Mouse (Mus musculus): ENCODE measurements around the gene Pum1. TPM values are rescaled to one million over a fixed set of nuclear protein-coding genes. Genes with fewer than 3 reads are reported as not detected.
"Not testable (repeated sequence)": the region's sequence is repeated elsewhere in the genome, so short reads cannot be mapped to it uniquely, and the experiment has no call there.

The Pum1 gene
- total RNA-seq (2015; ENCODE audit: low replicate concordance) (64.9 and 85.9 TPM in 2 replicates), total RNA-seq (2017; ENCODE audit: low replicate concordance) (68.4 and 88.1 TPM in 2 replicates)

DNA sequence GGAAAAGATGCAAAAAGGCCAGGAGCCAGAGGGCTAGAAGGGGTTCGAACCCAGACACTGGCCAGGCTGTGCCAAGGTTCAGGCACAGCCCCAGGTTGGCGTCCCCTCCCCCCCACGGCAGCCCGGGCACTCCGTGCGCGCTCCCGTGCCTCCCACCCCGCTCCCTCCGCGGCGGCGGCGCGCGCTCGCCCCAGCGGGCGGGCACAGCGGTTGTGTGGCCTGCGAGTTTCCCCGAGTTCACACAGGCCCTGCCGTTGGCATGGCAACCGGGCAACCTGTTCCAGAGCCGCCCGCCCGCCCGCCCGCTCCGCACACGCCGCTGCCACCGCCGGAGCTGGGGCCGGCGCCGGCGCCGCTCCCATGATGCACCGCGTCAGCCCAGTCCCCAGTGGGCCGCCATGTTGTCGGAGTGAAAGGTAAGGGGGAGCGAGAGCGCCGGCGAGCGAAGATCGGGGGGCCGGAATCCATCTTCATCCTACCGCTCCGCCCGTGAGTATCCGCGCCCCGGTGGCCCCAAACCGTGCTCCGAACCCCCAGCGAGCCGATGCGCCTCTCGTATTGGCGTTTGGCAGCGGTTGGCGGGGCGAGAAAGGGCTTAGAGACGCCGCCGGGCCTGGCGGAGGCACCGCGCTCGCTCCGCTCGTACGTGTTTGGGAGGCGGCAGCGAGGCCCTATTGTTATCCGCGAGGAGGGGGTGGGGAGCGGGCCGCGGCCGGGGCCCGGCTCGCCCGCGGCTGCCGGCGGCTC lies at the start of gene Pum1:
Gene Pum1 (plus strand): TSS at position 343 of the 747 bp plus-strand sequence.
- ATAC-seq (replicated peaks; ENCODE audit: low FRiP score, poor library complexity, severe bottlenecking): peak; percentile 85

DNA sequence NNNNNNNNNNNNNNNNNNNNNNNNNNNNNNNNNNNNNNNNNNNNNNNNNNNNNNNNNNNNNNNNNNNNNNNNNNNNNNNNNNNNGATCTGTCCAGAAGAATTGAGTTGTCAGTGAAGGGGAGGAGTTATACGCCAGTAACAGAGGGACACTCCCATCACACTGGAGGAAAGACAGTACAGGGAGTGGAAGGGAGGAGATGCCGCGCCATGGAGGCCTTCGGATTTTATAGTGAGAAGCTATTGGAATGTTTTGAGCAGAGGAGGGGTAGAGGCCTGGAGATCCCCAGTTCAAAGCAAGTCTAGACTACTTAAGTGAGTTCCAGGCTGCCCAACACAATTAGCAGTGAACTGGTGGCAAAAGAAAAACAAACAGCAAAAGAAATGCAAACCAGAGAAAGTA lies 33.7 kb upstream of the Pum1 start:
- no peak for ATAC-seq (replicated peaks; ENCODE audit: low FRiP score, poor library complexity, severe bottlenecking)

DNA sequence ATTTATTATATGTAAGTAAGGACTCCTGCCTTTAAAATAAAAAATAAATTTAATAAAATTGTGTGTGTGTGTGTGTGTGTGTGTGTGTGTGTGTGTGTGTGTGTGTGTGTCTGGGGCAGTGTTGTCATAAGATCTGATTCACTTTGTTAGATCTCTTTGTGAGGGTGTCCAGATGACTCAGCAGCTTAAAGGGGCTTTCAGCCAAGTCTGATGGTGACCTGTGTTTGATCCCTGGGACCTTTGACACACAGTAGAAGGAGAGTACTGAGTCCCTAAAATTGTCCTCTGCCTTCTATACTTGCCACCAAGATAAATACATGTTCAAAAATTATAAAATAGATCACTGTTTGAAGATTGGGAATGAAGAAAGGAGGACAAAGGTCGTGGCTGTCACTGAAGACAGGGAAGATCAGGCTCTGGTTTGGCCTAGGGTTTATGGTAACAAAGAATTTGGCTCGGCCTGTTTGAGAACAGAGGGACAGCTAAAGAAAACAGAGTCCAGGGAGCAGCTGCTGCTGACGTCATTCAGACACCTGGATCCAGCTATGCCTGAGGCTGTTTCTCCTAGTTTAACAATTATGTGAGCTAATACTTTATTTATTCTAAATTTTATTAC lies 32.8 kb upstream of the Pum1 start:
- no peak for ATAC-seq (replicated peaks; ENCODE audit: low FRiP score, poor library complexity, severe bottlenecking)

DNA sequence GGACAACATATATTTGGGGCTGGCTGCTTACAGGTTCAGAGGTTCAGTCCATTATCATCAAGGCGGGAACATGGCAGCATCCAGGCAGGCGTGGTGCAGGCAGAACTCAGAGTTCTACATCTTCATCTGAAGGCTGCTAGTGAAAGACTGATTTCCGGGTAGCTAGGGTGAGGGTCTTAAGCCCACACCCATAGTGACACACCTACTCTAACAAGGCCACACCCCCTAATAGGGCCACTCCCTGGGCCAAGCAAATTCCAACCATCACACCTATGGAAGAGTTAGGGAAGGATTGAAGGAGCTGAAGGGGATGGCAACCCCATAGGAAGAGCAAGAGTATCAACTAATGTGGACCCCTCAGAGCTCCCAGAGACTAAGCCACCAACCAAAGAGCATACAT lies 28.0 kb upstream of the Pum1 start:
- ATAC-seq (replicated peaks; ENCODE audit: low FRiP score, poor library complexity, severe bottlenecking): not testable (repeated sequence)

DNA sequence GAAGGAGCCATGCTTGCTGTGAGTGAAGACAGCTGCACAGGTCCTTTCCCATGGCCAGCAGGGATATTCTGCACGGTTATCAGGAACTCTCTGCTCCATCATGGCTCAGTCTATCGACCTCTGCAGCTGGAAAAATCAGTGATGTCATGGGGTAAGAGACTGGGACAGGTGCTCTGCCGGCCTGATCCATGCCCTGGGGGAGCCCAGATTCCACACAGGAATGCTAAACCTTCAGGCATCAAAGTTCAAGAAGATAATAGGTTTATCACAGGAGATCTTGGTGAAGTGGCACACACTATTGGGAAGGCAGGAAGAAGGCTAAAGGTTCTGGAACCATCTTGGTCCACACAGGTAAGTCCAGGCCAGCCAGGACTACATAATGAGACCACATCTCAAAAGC lies 26.4 kb upstream of the Pum1 start:
- ATAC-seq (replicated peaks; ENCODE audit: low FRiP score, poor library complexity, severe bottlenecking): no peak

DNA sequence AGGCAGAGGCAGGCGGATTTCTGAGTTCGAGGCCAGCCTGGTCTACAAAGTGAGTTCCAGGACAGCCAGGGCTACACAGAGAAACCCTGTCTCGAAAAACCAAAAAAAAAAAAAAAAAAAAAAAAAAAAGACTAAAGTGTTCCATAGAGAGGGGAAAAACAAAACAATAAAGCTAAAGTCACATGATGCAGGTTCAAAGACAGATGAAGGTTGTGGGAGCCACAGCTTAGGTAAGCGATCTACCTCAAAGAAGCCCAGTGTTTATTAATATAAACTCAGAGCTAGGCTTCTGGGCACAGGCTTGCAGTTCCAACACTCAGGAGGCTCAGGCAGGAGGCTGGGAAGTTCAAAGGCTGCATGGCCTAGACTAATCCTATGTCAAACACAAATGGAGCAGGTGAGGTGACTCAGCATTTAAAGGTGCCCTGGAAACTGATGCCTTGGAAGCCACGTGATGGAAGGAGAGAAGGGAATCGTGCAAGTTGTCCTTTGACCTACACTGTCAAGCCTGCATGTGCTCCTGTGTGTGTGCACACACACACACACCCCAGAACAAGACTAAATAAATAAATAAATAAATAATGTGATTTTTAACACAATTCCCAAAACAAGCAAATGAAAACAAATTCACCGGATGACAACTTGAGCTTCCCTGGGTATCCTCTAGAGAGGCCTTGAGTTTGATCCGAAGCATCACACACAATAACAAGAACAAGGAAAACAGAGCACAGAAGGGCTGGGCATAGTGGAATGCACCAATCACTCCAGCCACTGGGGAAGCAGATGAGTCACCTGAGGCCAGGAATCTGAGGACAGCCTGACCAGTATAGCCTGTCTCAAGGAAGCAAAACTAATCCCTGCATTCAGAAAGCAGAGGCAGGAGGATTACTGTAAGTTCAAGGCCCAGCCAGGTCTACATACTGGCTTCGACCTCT lies 25.4 kb upstream of the Pum1 start:
- no peak for ATAC-seq (replicated peaks; ENCODE audit: low FRiP score, poor library complexity, severe bottlenecking)

DNA sequence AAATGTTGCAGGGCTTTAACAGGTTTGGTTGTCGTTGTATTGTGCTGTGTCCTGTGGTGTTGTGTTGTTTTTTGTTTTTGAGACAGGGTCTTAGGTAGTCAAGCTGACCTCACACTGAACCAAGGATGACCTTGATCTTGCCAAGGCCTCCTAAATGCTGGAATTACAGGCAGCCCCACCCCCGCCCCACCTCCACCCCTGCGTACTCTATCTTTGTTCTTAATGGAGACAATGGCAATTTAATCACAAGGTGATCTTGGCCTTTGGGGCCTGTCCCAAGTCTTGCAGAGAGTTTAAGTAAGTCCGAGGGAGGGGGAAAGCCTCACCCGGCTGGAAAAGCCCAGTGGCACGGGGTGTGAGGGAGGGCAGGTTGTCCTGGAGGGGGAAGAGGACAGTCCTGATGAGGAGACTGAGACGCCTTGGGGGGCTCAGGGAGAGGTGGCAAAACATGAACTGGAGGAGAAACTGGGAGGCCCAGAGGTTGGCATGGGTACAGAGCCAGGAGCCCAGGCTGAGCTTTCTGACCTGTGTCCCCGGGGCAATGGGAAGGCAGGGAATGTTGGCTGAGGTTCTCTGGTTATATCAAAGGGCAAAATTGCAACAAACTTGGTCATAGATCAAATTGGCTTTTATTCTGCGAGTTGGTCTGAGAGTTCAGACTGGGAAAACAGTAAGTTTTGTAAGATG lies 22.9 kb upstream of the Pum1 start:
- no peak for ATAC-seq (replicated peaks; ENCODE audit: low FRiP score, poor library complexity, severe bottlenecking)

DNA sequence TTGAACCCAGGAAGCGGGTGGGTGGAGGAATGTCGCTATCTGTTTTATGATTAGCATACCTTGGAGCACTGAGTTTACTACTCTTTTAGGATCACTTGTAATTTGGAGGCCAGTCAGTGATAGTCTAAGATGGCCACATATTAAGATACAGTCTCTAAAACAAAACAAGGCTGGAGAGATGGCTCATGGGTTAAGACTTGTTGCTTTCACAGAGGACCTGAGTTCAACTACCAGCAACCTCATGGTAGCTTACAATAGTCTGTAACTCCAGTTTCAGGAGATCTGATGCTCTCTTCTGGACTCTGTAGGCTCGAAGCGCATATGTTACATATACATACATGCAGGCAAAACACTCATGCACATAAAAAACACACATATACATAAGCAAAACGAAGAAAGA lies 20.7 kb upstream of the Pum1 start:
- ATAC-seq (replicated peaks; ENCODE audit: low FRiP score, poor library complexity, severe bottlenecking): no peak

DNA sequence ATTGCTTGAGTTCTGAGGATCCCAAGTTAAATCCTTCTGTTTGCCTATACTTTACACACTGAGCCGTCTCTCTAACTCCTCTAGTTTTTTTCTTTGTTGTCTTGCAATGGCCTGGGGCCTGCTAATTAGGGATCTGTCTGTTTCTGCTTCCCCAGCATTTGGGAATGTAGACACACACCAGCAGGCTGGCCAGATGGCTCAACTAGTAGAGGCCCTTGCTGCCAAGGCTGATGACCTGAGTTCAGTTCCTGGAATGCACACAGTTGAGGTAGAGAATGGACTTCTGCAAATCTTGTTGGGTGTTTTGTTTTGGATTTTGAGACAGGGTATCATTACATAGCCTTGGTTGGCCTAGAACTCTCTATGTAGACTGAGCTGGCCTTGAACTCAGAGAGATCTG lies 17.7 kb upstream of the Pum1 start:
- ATAC-seq (replicated peaks; ENCODE audit: low FRiP score, poor library complexity, severe bottlenecking): no peak

DNA sequence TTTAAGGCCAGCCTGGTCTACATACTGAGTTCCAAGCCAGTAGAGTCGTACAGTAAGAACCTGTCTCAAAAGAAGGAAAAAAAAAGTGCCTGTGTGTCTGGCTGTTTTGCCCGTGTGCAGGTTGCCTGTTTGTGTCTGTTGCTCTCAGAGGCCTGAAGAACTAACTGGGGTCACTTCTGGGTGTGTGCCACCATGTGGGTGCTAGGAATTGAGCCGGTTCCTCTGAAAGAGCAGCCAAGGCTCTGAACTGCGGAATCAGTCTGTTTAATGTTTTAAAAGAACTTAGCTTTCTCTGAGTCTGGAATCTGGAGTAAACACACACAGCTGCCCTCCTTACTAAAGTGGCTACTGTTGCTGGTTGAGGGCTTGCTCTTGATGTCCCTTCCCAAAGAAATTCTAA lies 11.8 kb upstream of the Pum1 start:
- no peak for ATAC-seq (replicated peaks; ENCODE audit: low FRiP score, poor library complexity, severe bottlenecking)

DNA sequence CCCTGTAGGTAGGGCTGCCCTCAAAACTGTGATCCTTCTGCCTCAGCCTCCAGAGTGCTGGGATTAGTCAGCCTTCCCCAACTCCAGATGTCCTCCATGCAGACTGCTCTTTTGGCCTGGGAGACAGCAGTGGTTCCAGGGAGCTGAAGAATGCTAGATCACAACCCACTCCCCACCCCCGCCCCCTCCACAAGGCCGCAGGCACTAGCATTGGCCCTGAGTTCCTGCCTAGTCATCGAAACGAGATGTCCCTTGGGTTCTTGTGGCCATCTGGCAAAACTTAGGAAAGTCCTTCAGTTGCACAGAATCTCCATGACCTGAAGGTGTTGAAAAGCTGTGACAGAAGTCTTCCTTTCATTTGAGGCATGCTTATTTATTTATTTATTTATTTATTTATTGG lies 10.6 kb upstream of the Pum1 start:
- ATAC-seq (replicated peaks; ENCODE audit: low FRiP score, poor library complexity, severe bottlenecking): no peak

DNA sequence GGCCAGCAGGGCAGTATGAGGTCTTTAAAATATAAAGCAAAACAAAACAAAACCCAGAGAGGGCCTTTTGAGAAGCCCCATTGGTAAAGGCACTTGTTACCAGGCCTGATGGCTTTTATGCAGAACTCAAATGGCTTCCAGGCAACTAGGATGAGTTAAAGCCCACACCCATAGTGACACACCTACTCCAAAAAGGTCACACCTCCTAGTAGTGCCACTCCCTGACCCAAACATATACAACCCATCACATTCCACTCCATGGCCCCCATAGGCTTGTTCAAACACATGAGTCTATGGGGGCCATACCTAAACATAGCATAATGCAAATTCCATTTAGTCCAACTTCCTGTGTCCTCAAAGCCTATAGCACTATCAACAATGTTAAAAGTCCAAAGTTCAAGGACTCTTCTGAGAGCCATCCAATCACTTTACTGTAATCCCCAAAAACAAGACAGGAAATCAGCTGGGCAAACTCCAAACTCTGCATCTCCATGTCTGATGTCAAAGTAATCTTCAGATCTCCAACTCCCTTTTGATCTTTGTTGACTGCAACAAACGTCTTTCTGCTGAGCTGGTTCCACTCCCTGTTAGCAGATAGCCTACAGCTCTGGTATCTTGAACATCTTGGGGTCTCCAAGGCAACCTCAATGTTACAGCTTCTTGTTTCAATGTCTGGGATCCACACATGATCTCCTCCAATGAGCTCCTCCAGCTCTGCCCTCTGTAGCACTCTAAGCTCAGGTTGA lies 5.1 kb upstream of the Pum1 start:
- ATAC-seq (replicated peaks; ENCODE audit: low FRiP score, poor library complexity, severe bottlenecking): 0 out of 2 replicates have a peak, but pooled peaks have one; percentile 33

DNA sequence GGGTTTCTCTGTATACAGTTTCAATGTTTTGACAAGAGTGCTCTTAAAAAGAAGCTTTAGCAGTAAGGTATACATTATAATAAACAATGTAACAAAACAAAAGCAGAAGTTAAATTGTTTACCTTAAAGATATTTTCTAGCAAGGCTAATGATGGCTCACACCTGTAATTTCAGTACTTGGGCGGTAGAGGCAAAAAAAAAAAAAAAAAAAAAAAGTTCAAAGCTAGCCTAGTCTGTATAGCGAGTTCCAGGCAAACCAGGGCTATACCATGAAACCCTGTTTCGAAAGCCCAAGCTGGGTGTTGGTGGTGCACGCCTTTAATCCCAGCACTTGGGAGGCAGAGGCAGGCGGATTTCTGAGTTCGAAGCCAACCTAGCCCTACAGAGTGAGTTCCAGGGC lies 3.7 kb upstream of the Pum1 start:
- no peak for ATAC-seq (replicated peaks; ENCODE audit: low FRiP score, poor library complexity, severe bottlenecking)

DNA sequence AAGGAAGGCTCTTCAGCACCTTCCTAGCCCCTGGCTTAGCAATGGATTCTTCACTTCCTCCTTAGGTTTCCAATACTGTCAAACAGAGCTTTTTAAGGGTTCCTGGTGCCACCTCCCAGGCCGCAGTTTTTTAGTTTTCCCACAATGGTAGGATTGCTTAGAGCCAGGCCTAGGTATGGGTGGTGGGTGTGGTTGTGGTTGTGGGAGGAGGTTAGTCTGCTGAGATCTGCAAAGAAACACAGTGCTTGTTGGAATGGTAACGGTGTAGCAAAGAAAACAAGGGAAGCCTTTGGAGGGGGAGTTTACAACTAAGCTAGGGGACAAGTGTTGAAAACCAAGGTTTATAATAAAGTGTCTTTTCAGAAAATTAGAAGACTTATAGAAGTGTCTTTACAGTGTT lies 3.0 kb upstream of the Pum1 start:
- ATAC-seq (replicated peaks; ENCODE audit: low FRiP score, poor library complexity, severe bottlenecking): no peak

DNA sequence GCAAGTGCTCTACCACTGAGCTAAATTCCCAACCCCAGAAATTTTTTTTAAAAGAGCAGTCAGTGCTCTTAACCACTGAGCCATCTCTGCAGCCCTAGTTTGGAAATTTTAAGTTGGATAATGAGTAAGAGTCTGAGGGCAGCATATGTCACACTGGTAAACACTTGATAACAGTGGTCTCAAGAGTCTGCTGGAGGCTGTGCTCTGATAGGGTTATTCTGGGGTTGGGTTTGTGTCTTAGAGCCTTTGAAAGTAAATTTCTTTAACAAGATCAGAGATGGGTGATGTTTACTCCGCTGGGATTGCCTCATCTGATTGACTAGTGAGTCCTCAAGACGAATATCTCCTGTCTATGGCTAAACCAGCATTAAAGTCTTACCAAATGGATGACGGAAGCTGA lies 2.0 kb upstream of the Pum1 start:
- peak; percentile 31 for ATAC-seq (replicated peaks; ENCODE audit: low FRiP score, poor library complexity, severe bottlenecking)

DNA sequence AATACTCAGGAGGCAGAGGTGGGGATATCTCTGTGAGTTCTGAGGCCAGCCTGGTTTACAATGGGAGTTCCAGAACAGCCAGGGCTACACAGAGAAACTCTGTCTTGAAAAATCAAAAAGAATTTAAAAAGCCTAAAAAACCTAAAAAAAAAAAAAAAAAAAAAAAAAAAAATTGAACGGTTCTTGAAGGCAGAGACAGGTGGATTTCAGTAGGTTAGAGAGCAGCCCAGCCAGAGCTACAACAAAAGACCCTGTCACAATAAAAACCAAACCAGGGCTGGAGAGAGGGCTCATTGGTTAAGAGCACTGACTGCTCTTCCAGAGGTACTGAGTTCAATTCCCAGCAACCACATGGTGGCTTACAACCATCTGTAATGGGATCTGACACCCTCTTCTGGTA lies 816 bp upstream of the Pum1 start:
- not testable (repeated sequence) for ATAC-seq (replicated peaks; ENCODE audit: low FRiP score, poor library complexity, severe bottlenecking)

DNA sequence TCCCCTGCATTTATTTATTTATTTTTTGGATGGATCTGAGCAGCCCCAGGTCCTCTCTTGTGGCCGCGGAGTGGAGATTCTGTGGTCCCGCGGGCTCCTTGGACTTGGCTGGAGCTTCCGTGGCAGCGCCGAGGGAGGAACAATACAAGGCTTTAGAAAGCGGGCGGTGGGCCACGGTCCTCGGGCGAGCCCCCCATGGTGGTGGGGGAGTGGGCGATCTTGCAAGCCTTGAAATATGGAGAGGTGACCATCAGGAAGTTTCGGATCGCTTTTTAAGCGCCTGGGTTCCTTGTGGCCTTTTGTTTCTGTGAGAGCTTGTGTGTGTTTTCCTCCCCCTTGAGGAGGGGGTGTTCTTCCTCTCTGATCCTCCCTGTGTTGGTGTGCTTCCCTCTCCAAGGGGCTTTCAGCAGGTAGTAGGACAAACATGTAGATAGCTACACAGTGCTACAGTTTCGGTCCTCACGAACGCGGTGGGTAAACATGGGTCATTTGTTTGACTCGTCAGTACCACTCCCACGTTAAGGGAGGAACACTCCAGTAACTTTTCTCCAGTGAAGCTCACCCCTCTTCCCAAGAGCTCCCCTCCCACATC lies 785 bp downstream of the Pum1 start:
- 0 out of 2 replicates have a peak, but pooled peaks have one; percentile 22 for ATAC-seq (replicated peaks; ENCODE audit: low FRiP score, poor library complexity, severe bottlenecking)

DNA sequence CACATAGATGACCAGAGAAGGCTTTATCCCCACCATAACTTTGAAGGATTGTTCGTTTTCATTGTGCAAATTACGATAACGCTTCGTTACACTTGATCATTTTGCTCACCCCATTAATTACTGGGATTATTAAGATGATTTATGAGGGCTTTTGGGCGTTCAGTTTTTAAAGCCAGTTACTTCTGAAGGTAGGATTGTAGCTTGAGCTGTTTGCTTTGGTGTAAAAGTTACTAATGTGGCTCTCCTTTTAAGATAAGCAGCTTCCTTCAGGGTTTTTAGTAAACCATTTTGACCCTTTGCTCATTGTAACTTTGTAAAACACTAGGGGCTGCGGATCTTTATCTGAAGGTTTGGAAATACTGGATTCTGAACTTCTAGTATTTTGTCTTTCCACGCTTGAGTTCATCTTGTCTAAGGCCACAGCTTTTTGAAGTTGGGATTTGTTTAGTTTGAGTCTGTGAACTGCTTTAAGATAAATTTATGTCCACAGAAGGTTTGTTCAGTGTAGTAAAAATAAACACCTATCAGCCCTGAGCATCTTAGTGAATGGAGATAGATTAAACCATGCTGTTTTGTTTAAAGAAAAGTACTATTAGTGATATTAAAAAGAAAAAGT lies 1.4 kb downstream of the Pum1 start:
- peak; percentile 22; the same call in 1 of the 2 replicates for ATAC-seq (replicated peaks; ENCODE audit: low FRiP score, poor library complexity, severe bottlenecking)
